Mouse (Mus musculus) CH12.LX (cell line): ENCODE measurements around the gene Trpc2. TPM values are rescaled to one million over a fixed set of nuclear protein-coding genes. Genes with fewer than 3 reads are reported as not detected.

Experiments used
- DNase-seq: peaks from one replicate; pipeline ENCODE4 v3.0.0-alpha.2; 2013; ENCODE audit errors: extremely low read depth
- H3K27ac ChIP-seq: 2 replicates; pipeline ENCODE4 v1.5.1; 2012; ENCODE audit warnings: low read depth, mild to moderate bottlenecking, control low read depth, moderate library complexity; ENCODE audit not compliant: insufficient read depth
- H3K27me3 ChIP-seq: replicated peaks from 2 replicates; pipeline ENCODE3; 2012; ENCODE audit warnings: inconsistent platforms
- H3K36me3 ChIP-seq, 2 experiments: replicated peaks in 1 of 2; 2 replicates each; pipeline versions ENCODE3 to v1.6.1; 2012; ENCODE audit warnings: inconsistent platforms in 1 of 2, low read length in 1 of 2, mild to moderate bottlenecking in 1 of 2, mixed read lengths in 1 of 2, moderate library complexity in 1 of 2; ENCODE audit not compliant: control insufficient read depth in 1 of 2, insufficient read depth in 1 of 2
- H3K4me1 ChIP-seq, 2 experiments: 2 replicates each; pipeline ENCODE4 v1.6.1; 2012; ENCODE audit warnings: inconsistent platforms in 1 of 2, moderate library complexity in 1 of 2; ENCODE audit not compliant: insufficient read depth in 2 of 2, control insufficient read depth in 1 of 2
- H3K4me2 ChIP-seq: 2 replicates; pipeline ENCODE4 v1.6.1; 2012; ENCODE audit warnings: low read depth, mild to moderate bottlenecking, control low read depth; ENCODE audit not compliant: poor library complexity, insufficient read depth, severe bottlenecking
- H3K4me3 ChIP-seq, 3 experiments: fragments of 150-350 bp in 1 of 3; sonication (generic) in 1 of 3; replicated peaks in 1 of 3; 2 replicates each; pipeline versions ENCODE3 to v1.5.1; 2011 to 2012; ENCODE audit warnings: low read depth in 2 of 3, low read length in 2 of 3, mild to moderate bottlenecking in 2 of 3, moderate library complexity in 2 of 3, control low read depth in 1 of 3, improper control_type of control experiment in 1 of 3, inconsistent platforms in 1 of 3, mixed read lengths in 1 of 3; ENCODE audit not compliant: poor library complexity in 1 of 3
- H3K79me2 ChIP-seq: replicated peaks from 2 replicates; pipeline ENCODE4 v1.6.1; 2012; ENCODE audit warnings: mild to moderate bottlenecking, moderate library complexity; ENCODE audit not compliant: control insufficient read depth, poor library complexity, insufficient read depth, severe bottlenecking; ENCODE audit errors: extremely low read depth
- H3K9ac ChIP-seq: 2 replicates; pipeline ENCODE4 v1.6.1; 2012; ENCODE audit warnings: low read depth, mild to moderate bottlenecking, control low read depth, moderate library complexity; ENCODE audit not compliant: insufficient read depth
- H3K9me3 ChIP-seq: replicated peaks from 2 replicates; pipeline ENCODE3; 2012; ENCODE audit warnings: low read length, inconsistent platforms, mixed read lengths
- CHD1 ChIP-seq: IDR thresholded peaks from 2 replicates; pipeline ENCODE4 v1.6.1; 2012; ENCODE audit warnings: low read depth, low read length, improper control_type of control experiment, inconsistent platforms
- E2F4 ChIP-seq: IDR thresholded peaks from 2 replicates; pipeline ENCODE4 v1.6.1; 2011; ENCODE audit warnings: low read depth, low read length, improper control_type of control experiment; ENCODE audit not compliant: insufficient replicate concordance
- ELF1 ChIP-seq: IDR thresholded peaks from 2 replicates; pipeline ENCODE4 v1.6.1; 2014; ENCODE audit warnings: low read depth, mild to moderate bottlenecking, inconsistent platforms, low read length, improper control_type of control experiment
- MEF2A ChIP-seq: IDR thresholded peaks from 2 replicates; pipeline ENCODE4 v1.6.1; 2014; ENCODE audit warnings: low read depth, mild to moderate bottlenecking, inconsistent platforms, low read length, improper control_type of control experiment, borderline replicate concordance
- NELFE ChIP-seq: IDR thresholded peaks from 2 replicates; pipeline ENCODE4 v1.6.1; 2011; ENCODE audit warnings: low read depth, low read length, improper control_type of control experiment
- NRF1 ChIP-seq: IDR thresholded peaks from 2 replicates; pipeline ENCODE4 v1.6.1; 2014; ENCODE audit warnings: low read depth, mild to moderate bottlenecking, inconsistent platforms, low read length, improper control_type of control experiment, moderate library complexity
- RAD21 ChIP-seq: IDR thresholded peaks from 2 replicates; pipeline ENCODE4 v1.6.1; 2011; ENCODE audit warnings: low read depth, mild to moderate bottlenecking, low read length, improper control_type of control experiment, moderate library complexity
- RCOR1 ChIP-seq: conservative IDR thresholded peaks from 2 replicates; pipeline ENCODE4 v1.6.1; 2012; ENCODE audit warnings: low read depth, mild to moderate bottlenecking, inconsistent platforms, low read length, improper control_type of control experiment
- UBTF ChIP-seq: IDR thresholded peaks from 2 replicates; pipeline ENCODE4 v1.6.1; 2012; ENCODE audit warnings: low read depth, mild to moderate bottlenecking, inconsistent platforms, low read length, improper control_type of control experiment, moderate library complexity
- ZC3H11A ChIP-seq: IDR thresholded peaks from 2 replicates; pipeline ENCODE4 v1.6.1; 2012; ENCODE audit warnings: low read depth, mild to moderate bottlenecking, inconsistent platforms, low read length, improper control_type of control experiment
- ZMIZ1 ChIP-seq: IDR thresholded peaks from 2 replicates; pipeline ENCODE4 v1.6.1; 2012; ENCODE audit warnings: low read depth, mild to moderate bottlenecking, inconsistent platforms, low read length, improper control_type of control experiment
- dilution Hi-C: fragments of 300-500 bp; cut with MboI; formaldehyde crosslinking; loops from 2 replicates; pipeline ENCODE4 v1.14.3; 2020; ENCODE audit warnings: low sequenced_read_pairs; ENCODE audit not compliant: extremely low pct_unique_long_range_greater_than_20kb, extremely low pct_ligation_motif_present
- in situ Hi-C: fragments of 300-500 bp; cut with MboI; formaldehyde crosslinking; loops from 3 replicates; pipeline ENCODE4 v1.14.3; 2019; ENCODE audit warnings: low sequenced_read_pairs, low pct_ligation_motif_present, low pct_unique_long_range_greater_than_20kb, mixed read lengths
- polyA plus RNA-seq: library from polyadenylated mRNA; unstranded; fragments of >175 nt; gene quantifications from 2 replicates; pipeline ENCODE4 v1.2.1, GENCODE M21; 2012; ENCODE audit warnings: low read depth; ENCODE audit not compliant: insufficient read length
- total RNA-seq, 2 experiments: library from RNA; depleted of rRNA; stranded (reverse); fragments of 300-350 nt in 1 of 2; fragments of >200 nt in 1 of 2; gene quantifications; 2 replicates each; pipeline ENCODE4 v1.2.3; 2012 to 2014

Trpc2 gene
- total and polyA plus RNA-seq, 3 experiments: 0.17 to 0.24 TPM; not detected in 1

DNA sequence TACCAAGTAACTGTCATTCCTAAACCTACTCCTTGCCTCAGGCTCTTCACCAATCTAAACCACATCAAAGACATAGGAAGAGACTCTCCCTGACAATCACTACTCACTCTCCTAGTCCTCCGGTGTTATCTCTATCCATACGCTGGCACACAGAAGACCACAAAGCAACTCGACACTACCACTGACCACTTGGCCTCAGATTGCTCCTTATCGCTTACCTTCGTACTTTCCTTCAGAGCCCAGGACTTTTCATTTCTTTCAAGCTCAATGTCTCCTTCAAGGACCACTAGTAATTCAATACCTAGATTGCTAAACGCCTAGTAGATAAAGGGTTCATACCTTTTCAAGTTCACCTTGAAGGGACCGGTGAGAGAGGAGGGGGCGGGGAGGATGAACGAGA is 19.0 kb upstream of the Trpc2 start:
- dilution Hi-C loops (no loop called here), in situ Hi-C loops (loop anchor here (10.0 kb wide), 1 partner anchor 399 kb away; the partner anchor contains the start of gene Clpb)
- Histone ChIP-seq H3K4me1 (peaks cover 9 to 49% of the 10 kb centered on the region in 2 experiments), H3K4me3 (peak overlapping the region; percentile 72 to 93 (median 81)), H3K4me2 (peak overlapping the region; percentile 97), H3K27me3 (no peaks in the 10 kb centered on the region), H3K27ac (no peak overlapping the region), H3K79me2 (peaks cover 55% of the 10 kb centered on the region), H3K9ac (peak overlapping the region; percentile 80)
- no peak for DNase-seq
- no peak for TF ChIP-seq UBTF
- no peak for TF ChIP-seq RCOR1
- TF ChIP-seq, all 38 proteins: peak for 0
- H3K9me3 ChIP-seq: no peaks in the 10 kb centered on the region
- H3K36me3 ChIP-seq: peaks cover 5 to 19% of the 10 kb centered on the region in 2 experiments

DNA sequence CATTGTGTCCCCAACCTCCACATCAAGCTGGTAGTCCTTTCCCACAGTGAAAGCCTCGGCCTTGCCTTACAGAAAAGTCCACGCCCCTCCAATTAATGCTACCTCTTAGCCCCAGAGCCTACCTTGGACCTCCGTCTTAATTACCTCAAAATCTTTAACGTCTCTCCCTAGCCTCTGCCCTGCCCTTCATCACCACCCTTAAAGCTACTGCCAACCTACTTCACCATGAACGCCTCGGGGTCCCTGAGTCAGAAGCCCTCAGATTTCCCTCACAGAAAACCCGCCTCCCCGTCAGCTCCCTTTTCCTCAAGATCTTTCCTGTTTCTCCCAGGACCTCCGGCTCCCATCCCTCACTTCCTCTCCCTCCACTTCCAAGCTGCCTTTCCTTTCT is 18.3 kb upstream of the Trpc2 start:
- dilution Hi-C loops: no loop called here
- TF ChIP-seq MEF2A: no peak
- no peak for TF ChIP-seq CHD1
- no peak for TF ChIP-seq RAD21
- TF ChIP-seq E2F4: no peak
- no peak for TF ChIP-seq ZC3H11A
- TF ChIP-seq ELF1: no peak
- TF ChIP-seq UBTF: no peak
- no peak for TF ChIP-seq NELFE
- no peak for TF ChIP-seq NRF1
- TF ChIP-seq ZMIZ1: no peak
- TF ChIP-seq, all 38 proteins: peak for 0
- H3K36me3 ChIP-seq: peaks cover under 1 to 14% of the 10 kb centered on the region in 2 experiments
- no peak overlapping the region; the same call in 1 of the 2 replicates for H3K27ac ChIP-seq
- peaks cover 49% of the 10 kb centered on the region for H3K79me2 ChIP-seq
- in situ Hi-C loops: loop anchor here (10.0 kb wide), 1 partner anchor 400 kb away; the partner anchor contains the start of gene Clpb
- H3K4me2 ChIP-seq: peak overlapping the region; percentile 97
- DNase-seq: no peak
- no peaks in the 10 kb centered on the region for H3K27me3 ChIP-seq
- no peaks in the 10 kb centered on the region for H3K9me3 ChIP-seq
- H3K9ac ChIP-seq: peak overlapping the region; percentile 80
- H3K4me1 ChIP-seq: peaks cover 9 to 50% of the 10 kb centered on the region in 2 experiments
- peak overlapping the region; percentile 72 to 93 (median 81) for H3K4me3 ChIP-seq
